Mouse (Mus musculus): ENCODE results near the gene Rtp4. TPM values are rescaled to one million over a fixed set of nuclear protein-coding genes. Genes with fewer than 3 reads are reported as not detected.
A peak's percentile ranks its signal among the peaks of the same experiment; 100 is the strongest.

Gene Rtp4
- polyA plus RNA-seq, 1 experiment from 2014 or later: 8.4 TPM

- H3K9ac ChIP-seq (ENCODE audit: low read depth, low read length): no peak overlapping the region
- DNase-seq (ENCODE audit: low spot score): no peak
- no peaks in the 10 kb centered on the region for H3K4me1 ChIP-seq (ENCODE audit: control insufficient read depth, insufficient read depth, low read length)
- no peak overlapping the region for H3K4me2 ChIP-seq (ENCODE audit: low read depth, low read length)
- WGBS: 45% methylated on average over 4 of the region's 4 CpGs
- no peaks in the 10 kb centered on the region for H3K36me3 ChIP-seq (ENCODE audit: control insufficient read depth, insufficient read depth, low read length)
- ATAC-seq (ENCODE audit: low read depth): no peak
- no peak overlapping the region for H3K27ac ChIP-seq (replicated peaks; ENCODE audit: low read depth, low read length)
- no peaks in the 10 kb centered on the region for H3K9me3 ChIP-seq (ENCODE audit: control insufficient read depth, low read length)
- no peak overlapping the region for H3K4me3 ChIP-seq (ENCODE audit: low read depth, low read length)
- no peaks in the 10 kb centered on the region; the same call in 1 of the 2 replicates for H3K27me3 ChIP-seq (replicated peaks; ENCODE audit: control insufficient read depth, insufficient read depth, low read length)
Measured at GRCm38 (mm10) chr16:23492783-23493182, 27.3 kb upstream of the Rtp4 start.

DNA sequence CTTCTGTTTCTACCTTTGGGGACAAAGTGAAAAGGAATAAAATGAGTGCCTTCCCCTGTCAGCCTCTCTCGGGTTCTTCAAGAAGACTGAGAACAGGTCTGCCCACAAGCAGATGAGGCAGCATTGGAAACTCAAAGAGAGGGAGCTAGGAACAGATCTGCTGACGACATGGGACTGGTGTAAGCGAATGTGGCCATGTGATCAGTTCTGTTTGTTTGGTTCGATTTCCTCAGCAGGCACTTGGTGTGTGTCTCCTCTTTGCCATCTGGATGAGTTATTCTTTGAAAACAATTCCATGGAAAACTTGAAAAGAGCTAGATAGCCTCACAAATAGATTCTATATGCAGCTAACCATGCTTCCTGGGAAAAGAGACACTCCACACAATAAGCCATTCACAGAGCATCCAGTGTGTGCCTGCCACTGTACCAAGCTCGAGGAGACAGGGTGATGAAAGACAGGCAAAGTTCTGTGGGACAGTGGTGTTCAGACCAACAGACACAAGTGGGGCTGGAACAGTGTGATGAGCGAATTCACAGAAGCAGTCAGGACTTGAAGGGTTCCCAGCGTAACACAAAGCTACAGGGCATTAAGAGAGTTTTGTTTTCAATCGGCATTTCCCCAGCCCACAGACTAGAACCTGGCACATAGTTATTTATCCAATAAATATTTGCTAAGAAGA, 23.7 kb upstream of the Rtp4 start:
- Histone ChIP-seq H3K4me1 (ENCODE audit: control insufficient read depth, insufficient read depth, low read length) (no peaks in the 10 kb centered on the region), H3K9ac (ENCODE audit: low read depth, low read length) (no peak overlapping the region), H3K27ac (replicated peaks; ENCODE audit: low read depth, low read length) (no peak overlapping the region), H3K4me3 (ENCODE audit: low read depth, low read length) (no peak overlapping the region), H3K27me3 (replicated peaks; ENCODE audit: control insufficient read depth, insufficient read depth, low read length) (no peaks in the 10 kb centered on the region; the same call in 1 of the 2 replicates), H3K9me3 (ENCODE audit: control insufficient read depth, low read length) (no peaks in the 10 kb centered on the region), H3K36me3 (ENCODE audit: control insufficient read depth, insufficient read depth, low read length) (no peaks in the 10 kb centered on the region), H3K4me2 (ENCODE audit: low read depth, low read length) (no peak overlapping the region)
- 61% methylated on average over 8 of the region's 8 CpGs for WGBS
- no peak for DNase-seq (ENCODE audit: low spot score)
- ATAC-seq (ENCODE audit: low read depth): no peak

DNA sequence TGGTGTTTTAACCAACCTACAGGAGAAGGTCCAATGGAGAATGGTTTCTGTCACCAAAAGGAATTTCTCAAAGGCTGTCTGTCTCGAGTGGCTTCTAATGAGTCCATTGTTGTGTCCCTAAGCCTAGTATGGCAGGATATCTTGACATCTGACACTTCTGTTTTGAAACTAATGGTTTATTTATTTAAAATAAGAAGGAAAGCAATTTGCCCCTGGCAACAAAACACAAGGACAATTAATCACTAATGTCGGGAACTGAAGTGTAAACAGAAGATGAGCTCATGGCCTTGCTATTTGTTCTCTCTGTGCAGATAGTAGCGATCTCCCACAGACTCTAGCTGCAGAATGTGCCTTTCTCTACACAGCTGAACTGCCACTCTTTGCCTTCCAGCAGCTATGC, 22.7 kb upstream of the Rtp4 start:
- Histone ChIP-seq H3K4me3 (ENCODE audit: low read depth, low read length) (no peak overlapping the region), H3K27ac (replicated peaks; ENCODE audit: low read depth, low read length) (no peak overlapping the region), H3K9ac (ENCODE audit: low read depth, low read length) (no peak overlapping the region), H3K4me1 (ENCODE audit: control insufficient read depth, insufficient read depth, low read length) (no peaks in the 10 kb centered on the region), H3K9me3 (ENCODE audit: control insufficient read depth, low read length) (no peaks in the 10 kb centered on the region), H3K27me3 (replicated peaks; ENCODE audit: control insufficient read depth, insufficient read depth, low read length) (no peaks in the 10 kb centered on the region), H3K36me3 (ENCODE audit: control insufficient read depth, insufficient read depth, low read length) (no peaks in the 10 kb centered on the region), H3K4me2 (ENCODE audit: low read depth, low read length) (no peak overlapping the region)
- peak; percentile 53 for DNase-seq (ENCODE audit: low spot score)
- ATAC-seq (ENCODE audit: low read depth): peak; percentile 67; the same call in 1 of the 2 replicates
- WGBS: 9% methylated on average over 3 of the region's 3 CpGs

- Histone ChIP-seq H3K9me3 (ENCODE audit: control insufficient read depth, low read length) (no peaks in the 10 kb centered on the region), H3K36me3 (ENCODE audit: control insufficient read depth, insufficient read depth, low read length) (no peaks in the 10 kb centered on the region), H3K4me2 (ENCODE audit: low read depth, low read length) (no peak overlapping the region), H3K9ac (ENCODE audit: low read depth, low read length) (no peak overlapping the region), H3K4me3 (ENCODE audit: low read depth, low read length) (no peak overlapping the region), H3K27me3 (replicated peaks; ENCODE audit: control insufficient read depth, insufficient read depth, low read length) (no peaks in the 10 kb centered on the region), H3K4me1 (ENCODE audit: control insufficient read depth, insufficient read depth, low read length) (no peaks in the 10 kb centered on the region), H3K27ac (replicated peaks; ENCODE audit: low read depth, low read length) (no peak overlapping the region)
- DNase-seq (ENCODE audit: low spot score) (no peak), ATAC-seq (ENCODE audit: low read depth) (no peak)
- 56% methylated on average over 1 of the region's 1 CpGs for WGBS
Measured at GRCm38 (mm10) chr16:23497881-23498280, 22.2 kb upstream of the Rtp4 start.

GRCm38 (mm10) chr16:23498691-23499131, 21.4 kb upstream of the Rtp4 start:
- no peaks in the 10 kb centered on the region for H3K9me3 ChIP-seq (ENCODE audit: control insufficient read depth, low read length)
- DNase-seq (ENCODE audit: low spot score) (no peak), ATAC-seq (ENCODE audit: low read depth) (no peak)
- no peak overlapping the region for H3K9ac ChIP-seq (ENCODE audit: low read depth, low read length)
- no peaks in the 10 kb centered on the region for H3K4me1 ChIP-seq (ENCODE audit: control insufficient read depth, insufficient read depth, low read length)
- no peak overlapping the region for H3K4me2 ChIP-seq (ENCODE audit: low read depth, low read length)
- no peak overlapping the region for H3K27ac ChIP-seq (replicated peaks; ENCODE audit: low read depth, low read length)
- H3K4me3 ChIP-seq (ENCODE audit: low read depth, low read length): no peak overlapping the region
- H3K27me3 ChIP-seq (replicated peaks; ENCODE audit: control insufficient read depth, insufficient read depth, low read length): no peaks in the 10 kb centered on the region
- H3K36me3 ChIP-seq (ENCODE audit: control insufficient read depth, insufficient read depth, low read length): no peaks in the 10 kb centered on the region
- 69% methylated on average over 7 of the region's 7 CpGs for WGBS

DNA sequence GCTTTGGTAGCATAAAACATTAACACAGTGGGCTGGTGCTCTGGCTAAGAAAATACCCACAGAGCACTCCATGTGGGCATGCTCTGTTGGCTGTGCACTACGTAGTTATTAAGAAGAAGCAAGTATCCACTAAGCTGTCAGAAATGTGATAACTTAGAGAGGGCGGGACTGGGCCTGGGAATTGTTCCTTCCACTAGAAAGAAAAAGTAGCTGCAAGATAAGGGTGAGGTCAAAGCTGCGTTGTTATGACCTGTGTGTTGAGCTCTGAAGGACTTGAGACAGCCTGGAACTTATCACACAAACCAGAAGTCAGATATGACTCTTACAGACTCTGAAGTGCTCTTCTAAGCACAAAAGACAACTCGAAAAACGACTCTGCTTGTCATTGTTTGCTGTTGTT, 19.5 kb upstream of the Rtp4 start:
- Histone ChIP-seq H3K27ac (replicated peaks; ENCODE audit: low read depth, low read length) (no peak overlapping the region), H3K9me3 (ENCODE audit: control insufficient read depth, low read length) (no peaks in the 10 kb centered on the region), H3K9ac (ENCODE audit: low read depth, low read length) (no peak overlapping the region), H3K27me3 (replicated peaks; ENCODE audit: control insufficient read depth, insufficient read depth, low read length) (no peaks in the 10 kb centered on the region), H3K4me2 (ENCODE audit: low read depth, low read length) (no peak overlapping the region), H3K36me3 (ENCODE audit: control insufficient read depth, insufficient read depth, low read length) (no peaks in the 10 kb centered on the region), H3K4me1 (ENCODE audit: control insufficient read depth, insufficient read depth, low read length) (peaks cover 5% of the 10 kb centered on the region), H3K4me3 (ENCODE audit: low read depth, low read length) (no peak overlapping the region)
- no peak for ATAC-seq (ENCODE audit: low read depth)
- WGBS: 72% methylated on average over 5 of the region's 5 CpGs
- DNase-seq (ENCODE audit: low spot score): no peak

DNA sequence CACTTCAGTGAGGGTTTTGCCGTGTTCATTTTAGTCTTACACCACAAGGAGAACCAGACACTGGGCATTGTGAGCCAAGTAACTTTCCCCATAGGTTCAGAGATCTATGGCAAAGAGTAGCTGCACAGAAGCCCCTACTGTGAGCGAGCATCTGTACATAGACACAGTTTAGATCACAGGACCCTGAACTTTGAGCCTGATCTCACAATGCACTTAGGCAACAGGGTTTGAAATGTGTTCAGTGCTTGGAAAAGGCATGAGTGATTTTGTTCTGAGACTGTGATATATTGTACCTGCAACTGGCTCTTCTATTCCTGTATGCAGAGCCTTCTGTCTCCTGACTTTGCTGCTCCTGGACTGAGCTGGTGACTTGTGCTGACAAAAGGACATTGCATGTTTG, 18.8 kb upstream of the Rtp4 start:
- H3K4me3 ChIP-seq (ENCODE audit: low read depth, low read length): no peak overlapping the region
- peaks cover 5% of the 10 kb centered on the region for H3K4me1 ChIP-seq (ENCODE audit: control insufficient read depth, insufficient read depth, low read length)
- ATAC-seq (ENCODE audit: low read depth) (no peak), DNase-seq (ENCODE audit: low spot score) (no peak)
- H3K9ac ChIP-seq (ENCODE audit: low read depth, low read length): no peak overlapping the region
- H3K36me3 ChIP-seq (ENCODE audit: control insufficient read depth, insufficient read depth, low read length): no peaks in the 10 kb centered on the region
- no peaks in the 10 kb centered on the region for H3K27me3 ChIP-seq (replicated peaks; ENCODE audit: control insufficient read depth, insufficient read depth, low read length)
- H3K27ac ChIP-seq (replicated peaks; ENCODE audit: low read depth, low read length): no peak overlapping the region
- H3K9me3 ChIP-seq (ENCODE audit: control insufficient read depth, low read length): no peaks in the 10 kb centered on the region
- H3K4me2 ChIP-seq (ENCODE audit: low read depth, low read length): no peak overlapping the region
- WGBS: 82% methylated on average over 2 of the region's 2 CpGs

- Histone ChIP-seq H3K27me3 (replicated peaks; ENCODE audit: control insufficient read depth, insufficient read depth, low read length) (no peaks in the 10 kb centered on the region), H3K9me3 (ENCODE audit: control insufficient read depth, low read length) (no peaks in the 10 kb centered on the region), H3K4me1 (ENCODE audit: control insufficient read depth, insufficient read depth, low read length) (peaks cover 5% of the 10 kb centered on the region), H3K36me3 (ENCODE audit: control insufficient read depth, insufficient read depth, low read length) (no peaks in the 10 kb centered on the region), H3K4me3 (ENCODE audit: low read depth, low read length) (no peak overlapping the region), H3K9ac (ENCODE audit: low read depth, low read length) (no peak overlapping the region), H3K27ac (replicated peaks; ENCODE audit: low read depth, low read length) (no peak overlapping the region), H3K4me2 (ENCODE audit: low read depth, low read length) (no peak overlapping the region)
- ATAC-seq (ENCODE audit: low read depth) (no peak), DNase-seq (ENCODE audit: low spot score) (no peak)
- WGBS: 70% methylated on average over 3 of the region's 3 CpGs
Measured at GRCm38 (mm10) chr16:23502478-23502877, 17.6 kb upstream of the Rtp4 start.

DNA sequence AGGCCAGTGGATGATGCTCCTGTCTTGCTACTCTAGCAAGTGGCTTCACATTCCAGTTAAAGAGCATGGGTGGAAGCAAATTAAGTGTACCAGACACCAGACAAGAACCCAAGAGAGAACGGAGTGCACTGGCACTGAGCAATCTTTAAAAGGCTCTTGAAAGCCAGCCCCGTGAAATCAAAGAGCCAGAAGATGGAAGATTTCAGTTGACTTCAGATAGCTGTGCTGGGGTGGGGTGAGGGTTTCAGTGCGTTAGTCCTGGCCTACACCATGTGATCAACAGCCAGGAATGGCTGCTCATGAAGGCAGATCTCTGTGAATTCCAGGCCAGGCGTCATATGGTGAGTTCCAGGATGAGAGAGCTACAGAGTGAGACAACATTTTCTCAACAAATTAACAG, 16.7 kb upstream of the Rtp4 start:
- Histone ChIP-seq H3K4me1 (ENCODE audit: control insufficient read depth, insufficient read depth, low read length) (peaks cover 5% of the 10 kb centered on the region), H3K4me2 (ENCODE audit: low read depth, low read length) (no peak overlapping the region), H3K9me3 (ENCODE audit: control insufficient read depth, low read length) (no peaks in the 10 kb centered on the region), H3K27ac (replicated peaks; ENCODE audit: low read depth, low read length) (no peak overlapping the region), H3K36me3 (ENCODE audit: control insufficient read depth, insufficient read depth, low read length) (no peaks in the 10 kb centered on the region), H3K27me3 (replicated peaks; ENCODE audit: control insufficient read depth, insufficient read depth, low read length) (no peaks in the 10 kb centered on the region), H3K4me3 (ENCODE audit: low read depth, low read length) (no peak overlapping the region), H3K9ac (ENCODE audit: low read depth, low read length) (no peak overlapping the region)
- DNase-seq (ENCODE audit: low spot score): no peak
- ATAC-seq (ENCODE audit: low read depth): no peak
- WGBS: 72% methylated on average over 4 of the region's 4 CpGs
